Mouse (Mus musculus) lung, postnatal 0 days (tissue): Measurements from ENCODE around the gene Tpst2.

ENCODE experiments used
- CTCF ChIP-seq: IDR thresholded peaks from 2 replicates; pipeline ENCODE4 v1.5.1; 2016; ENCODE audit warnings: antibody characterized with exemption, mild to moderate bottlenecking
- EP300 ChIP-seq: IDR thresholded peaks from 2 replicates; pipeline ENCODE4 v1.6.1; 2016; ENCODE audit warnings: antibody characterized with exemption, mild to moderate bottlenecking, control low read depth

- TF ChIP-seq CTCF (no peak), EP300 (no peak)
These were observed 49.1 kb upstream of the Tpst2 start for GRCm38 (mm10) chr5:112227354-112227753.
